Mouse (Mus musculus) small intestine, adult 2 months (tissue): ENCODE measurements around the gene Parp3.

Experiments used
- CTCF ChIP-seq: fragments of 200-500 bp; IDR thresholded peaks from 2 replicates; pipeline ENCODE4 v1.5.1; 2012; ENCODE audit warnings: low read depth, mild to moderate bottlenecking, control low read depth, inconsistent platforms, low read length, moderate library complexity, mixed read lengths; ENCODE audit not compliant: insufficient replicate concordance, insufficient read length; ENCODE audit errors: extremely low read depth
- POLR2A ChIP-seq: fragments of 200-500 bp; IDR thresholded peaks from 2 replicates; pipeline ENCODE4 v1.6.1; 2012; ENCODE audit warnings: low read depth, mild to moderate bottlenecking, control low read depth, inconsistent platforms, low read length, moderate library complexity

GRCm38 (mm10) chr9:106519909-106520308 lies 43.2 kb upstream of the Parp3 start:
- TF ChIP-seq CTCF: no peak
- TF ChIP-seq POLR2A: no peak
